Mouse (Mus musculus): ENCODE measurements at regions not wholly inside any gene's neighbourhood (a gene's known extent, or its start where the extent isn't known, plus 50 kb on each side); places are given as distances from the start of the nearest gene placed in this dataset.
"Not testable (repeated sequence)": the region's sequence is repeated elsewhere in the genome, so short reads cannot be mapped to it uniquely, and the experiment has no call there.

DNA sequence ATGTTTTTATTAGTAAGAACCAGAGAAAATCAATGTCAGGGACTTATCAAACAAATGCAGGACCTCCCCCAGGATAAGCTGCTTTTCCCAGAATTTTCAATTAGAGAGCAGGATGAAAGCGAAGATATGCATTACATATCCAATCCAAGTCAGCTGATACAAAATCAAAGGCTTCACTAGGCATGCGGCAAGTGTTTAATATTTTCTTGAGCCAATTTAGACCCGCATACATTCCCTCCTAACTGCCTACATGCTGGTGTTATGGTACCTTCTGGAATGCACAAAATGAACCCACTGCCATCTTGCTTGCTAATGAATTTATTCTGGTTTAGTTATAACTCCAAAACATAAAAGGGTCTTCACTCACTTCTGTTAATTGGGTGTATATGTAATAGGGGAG, 112.9 kb upstream of the Prl start:
- no peak for ATAC-seq
- no peak for DNase-seq (ENCODE audit: low spot score)
- TF ChIP-seq EP300 (IDR thresholded peaks at IDR 0.05): no peak
- TF ChIP-seq CTCF (IDR thresholded peaks at IDR 0.05): no peak
- Histone ChIP-seq H3K4me2 (replicated peaks; ENCODE audit: low read depth, low read length) (no peak overlapping the region), H3K27me3 (replicated peaks; ENCODE audit: insufficient read depth, low read length) (no peaks in the 10 kb centered on the region), H3K9ac (replicated peaks; ENCODE audit: low read depth) (no peak overlapping the region), H3K36me3 (ENCODE audit: insufficient read depth, low read length) (no peaks in the 10 kb centered on the region), H3K4me3 (ENCODE audit: low read depth, low read length) (no peak overlapping the region), H3K9me3 (ENCODE audit: low read length) (no peaks in the 10 kb centered on the region), H3K27ac (ENCODE audit: low read length) (no peak overlapping the region), H3K4me1 (ENCODE audit: insufficient read depth, low read depth, low read length) (no peaks in the 10 kb centered on the region)
- WGBS: 89% methylated on average over 3 of the region's 3 CpGs

DNA sequence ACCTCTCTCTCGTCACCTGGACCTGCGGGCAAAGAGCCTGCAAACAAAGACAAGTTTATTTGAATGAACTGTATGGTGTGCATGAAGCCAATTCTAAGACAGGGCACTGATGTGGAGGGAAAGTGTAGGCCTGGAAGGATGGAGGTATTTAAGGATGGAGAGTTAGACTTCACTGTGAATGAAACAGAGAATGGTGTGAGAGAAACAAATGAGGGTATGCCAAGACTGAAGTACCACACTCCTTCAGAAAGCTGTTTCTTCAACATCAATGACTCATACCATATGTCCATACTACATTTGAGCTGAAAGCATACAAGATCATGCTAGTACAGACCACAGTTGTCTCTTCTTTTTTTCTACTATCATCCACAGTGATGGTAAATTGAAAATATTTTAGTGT, 105.9 kb upstream of the Prl start:
- no peaks in the 10 kb centered on the region for H3K36me3 ChIP-seq (ENCODE audit: insufficient read depth, low read length)
- 88% methylated on average over 2 of the region's 2 CpGs for WGBS
- DNase-seq (ENCODE audit: low spot score) (no peak), ATAC-seq (no peak)
- no peak overlapping the region for H3K4me2 ChIP-seq (replicated peaks; ENCODE audit: low read depth, low read length)
- H3K4me3 ChIP-seq (ENCODE audit: low read depth, low read length): no peak overlapping the region
- no peaks in the 10 kb centered on the region for H3K27me3 ChIP-seq (replicated peaks; ENCODE audit: insufficient read depth, low read length)
- no peaks in the 10 kb centered on the region for H3K9me3 ChIP-seq (ENCODE audit: low read length)
- H3K4me1 ChIP-seq (ENCODE audit: insufficient read depth, low read depth, low read length): no peaks in the 10 kb centered on the region
- TF ChIP-seq CTCF (IDR thresholded peaks at IDR 0.05) (no peak), EP300 (IDR thresholded peaks at IDR 0.05) (no peak)
- H3K9ac ChIP-seq (replicated peaks; ENCODE audit: low read depth): no peak overlapping the region
- no peak overlapping the region for H3K27ac ChIP-seq (ENCODE audit: low read length)

DNA sequence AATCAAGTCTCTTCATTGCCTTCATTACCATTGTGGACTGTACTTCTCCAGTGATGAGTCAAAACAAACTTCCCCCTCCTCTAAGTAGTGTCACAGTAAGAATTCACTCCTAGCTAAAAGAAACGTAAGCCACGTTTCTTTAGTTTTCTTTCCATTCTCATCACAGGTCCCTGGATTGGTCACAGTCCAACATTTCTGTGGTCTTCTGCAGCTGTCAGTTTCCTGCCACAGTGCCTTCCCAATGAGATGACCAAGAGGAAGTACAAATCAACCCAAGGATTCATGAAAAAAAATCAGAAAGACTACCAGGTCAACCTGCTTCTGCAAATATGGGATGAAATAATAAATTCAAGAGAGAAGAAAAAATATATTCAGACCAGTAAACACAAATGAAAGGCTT, 103.5 kb upstream of the Prl start:
- WGBS: 82% methylated on average over 2 of the region's 2 CpGs

DNA sequence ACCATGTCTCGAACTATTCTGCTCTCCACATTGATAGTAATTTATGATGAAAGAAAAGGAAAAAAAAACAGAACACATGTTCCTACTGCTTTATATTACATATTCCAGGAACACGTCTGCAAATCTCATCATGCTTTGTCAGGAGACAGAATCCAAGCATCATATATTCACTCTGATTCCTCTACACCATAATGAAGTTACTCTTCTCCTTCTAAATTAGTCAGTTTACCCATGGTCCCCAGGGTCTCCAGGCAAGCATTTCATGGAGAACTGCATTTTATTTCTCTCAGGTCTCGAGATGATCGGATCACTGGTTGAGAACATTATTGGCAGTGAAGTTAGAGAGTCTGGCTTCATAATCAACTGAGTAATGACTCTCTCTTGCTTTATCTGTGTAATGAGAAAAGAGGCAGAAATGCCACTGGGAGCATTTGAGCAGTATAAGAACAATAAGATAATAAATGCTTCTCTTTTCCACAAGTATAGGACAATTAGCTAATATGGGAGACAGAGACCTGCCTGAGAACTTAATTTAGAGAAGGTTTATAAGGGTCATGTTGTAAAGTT, 97.8 kb upstream of the Prl start:
- no peak for DNase-seq (ENCODE audit: low spot score)
- H3K9ac ChIP-seq (replicated peaks; ENCODE audit: low read depth): no peak overlapping the region
- H3K27me3 ChIP-seq (replicated peaks; ENCODE audit: insufficient read depth, low read length): no peaks in the 10 kb centered on the region
- no peak overlapping the region for H3K4me2 ChIP-seq (replicated peaks; ENCODE audit: low read depth, low read length)
- no peaks in the 10 kb centered on the region for H3K4me1 ChIP-seq (ENCODE audit: insufficient read depth, low read depth, low read length)
- 87% methylated on average over 4 of the region's 4 CpGs for WGBS
- no peaks in the 10 kb centered on the region for H3K36me3 ChIP-seq (ENCODE audit: insufficient read depth, low read length)
- no peak for ATAC-seq
- H3K9me3 ChIP-seq (ENCODE audit: low read length): no peaks in the 10 kb centered on the region
- H3K27ac ChIP-seq (ENCODE audit: low read length): no peak overlapping the region
- H3K4me3 ChIP-seq (ENCODE audit: low read depth, low read length): no peak overlapping the region
- TF ChIP-seq CTCF (IDR thresholded peaks at IDR 0.05) (no peak), EP300 (IDR thresholded peaks at IDR 0.05) (no peak)

More for the DNA sequence above, 103.5 kb upstream of the Prl start:
- H3K9ac ChIP-seq (replicated peaks; ENCODE audit: low read depth): no peak overlapping the region
- ATAC-seq (no peak), DNase-seq (ENCODE audit: low spot score) (no peak)
- H3K4me1 ChIP-seq (ENCODE audit: insufficient read depth, low read depth, low read length): no peaks in the 10 kb centered on the region
- H3K36me3 ChIP-seq (ENCODE audit: insufficient read depth, low read length): no peaks in the 10 kb centered on the region
- H3K9me3 ChIP-seq (ENCODE audit: low read length): no peaks in the 10 kb centered on the region
- no peak for TF ChIP-seq EP300 (IDR thresholded peaks at IDR 0.05)
- TF ChIP-seq CTCF (IDR thresholded peaks at IDR 0.05): no peak
- no peak overlapping the region for H3K4me2 ChIP-seq (replicated peaks; ENCODE audit: low read depth, low read length)
- H3K4me3 ChIP-seq (ENCODE audit: low read depth, low read length): no peak overlapping the region
- no peaks in the 10 kb centered on the region for H3K27me3 ChIP-seq (replicated peaks; ENCODE audit: insufficient read depth, low read length)
- no peak overlapping the region for H3K27ac ChIP-seq (ENCODE audit: low read length)

DNA sequence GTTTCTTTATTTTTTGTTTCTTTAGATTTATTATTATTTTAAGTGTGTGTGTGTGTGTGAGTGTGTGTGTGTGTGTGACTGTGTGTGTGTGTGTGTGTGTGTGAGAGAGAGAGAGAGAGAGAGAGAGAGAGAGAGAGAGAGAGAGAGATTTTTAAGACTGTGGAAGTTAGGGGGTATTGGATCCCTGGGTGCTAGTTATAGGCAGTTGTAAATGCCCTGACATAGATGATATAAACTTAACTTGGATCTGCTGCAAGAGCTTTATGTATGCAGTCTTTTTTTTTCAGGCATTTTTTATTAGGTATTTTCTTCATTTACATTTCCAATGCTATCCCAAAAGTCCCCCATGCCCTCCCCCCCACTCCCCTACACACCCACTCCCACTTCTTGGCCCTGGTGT, 96.8 kb upstream of the Prl start:
- DNase-seq (ENCODE audit: low spot score); H3K27me3 ChIP-seq (replicated peaks; ENCODE audit: insufficient read depth, low read length); ATAC-seq; H3K4me2 ChIP-seq (replicated peaks; ENCODE audit: low read depth, low read length); H3K27ac ChIP-seq (ENCODE audit: low read length); H3K9me3 ChIP-seq (ENCODE audit: low read length); H3K4me1 ChIP-seq (ENCODE audit: insufficient read depth, low read depth, low read length); H3K9ac ChIP-seq (replicated peaks; ENCODE audit: low read depth); H3K36me3 ChIP-seq (ENCODE audit: insufficient read depth, low read length); H3K4me3 ChIP-seq (ENCODE audit: low read depth, low read length): not testable (repeated sequence)

DNA sequence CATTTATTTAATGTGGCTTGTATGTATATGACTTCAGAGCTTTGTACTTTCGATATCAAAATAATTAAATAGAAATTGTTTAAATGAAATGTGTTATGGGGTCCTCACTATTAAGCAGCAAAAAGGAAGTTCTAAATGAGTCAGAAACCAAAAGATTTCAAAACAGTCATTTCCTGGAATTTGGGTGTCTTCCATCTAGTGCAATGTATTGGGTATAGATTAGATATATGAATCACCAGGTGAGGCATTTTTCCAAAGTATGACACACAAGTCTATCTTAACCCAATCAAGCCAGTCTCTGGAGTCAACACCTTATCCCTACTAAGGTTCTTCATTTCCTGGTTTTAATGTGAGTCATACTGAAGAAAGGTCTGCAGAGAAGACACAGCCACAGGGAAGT, 81.3 kb upstream of the Prl start:
- Histone ChIP-seq H3K9me3 (ENCODE audit: low read length) (no peaks in the 10 kb centered on the region), H3K4me1 (ENCODE audit: insufficient read depth, low read depth, low read length) (no peaks in the 10 kb centered on the region), H3K4me2 (replicated peaks; ENCODE audit: low read depth, low read length) (no peak overlapping the region), H3K4me3 (ENCODE audit: low read depth, low read length) (no peak overlapping the region), H3K27ac (ENCODE audit: low read length) (no peak overlapping the region), H3K9ac (replicated peaks; ENCODE audit: low read depth) (no peak overlapping the region), H3K36me3 (ENCODE audit: insufficient read depth, low read length) (no peaks in the 10 kb centered on the region), H3K27me3 (replicated peaks; ENCODE audit: insufficient read depth, low read length) (no peaks in the 10 kb centered on the region)
- WGBS: 89% methylated on average over 1 of the region's 1 CpGs
- no peak for DNase-seq (ENCODE audit: low spot score)
- ATAC-seq: no peak
- TF ChIP-seq CTCF (IDR thresholded peaks at IDR 0.05): no peak
- no peak for TF ChIP-seq EP300 (IDR thresholded peaks at IDR 0.05)

DNA sequence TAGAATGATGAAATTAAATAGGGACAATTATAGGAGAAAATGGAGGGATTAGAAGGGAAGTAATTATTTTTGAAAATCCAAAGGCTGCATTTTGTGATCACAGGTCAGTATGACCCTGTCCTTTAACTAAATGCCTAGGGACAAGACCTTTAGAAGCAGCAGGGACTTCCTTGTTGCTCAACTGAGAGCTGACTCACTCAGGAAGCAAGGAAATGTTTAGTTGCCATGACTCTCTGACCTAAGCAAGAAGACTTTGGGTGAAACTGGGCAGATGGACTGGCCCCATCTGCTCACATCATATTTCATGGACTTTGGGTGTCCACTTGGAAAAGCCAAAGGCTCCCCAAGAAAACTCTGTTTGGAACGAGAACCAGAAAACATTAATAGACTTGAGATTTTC, 76.9 kb upstream of the Prl start:
- Histone ChIP-seq H3K4me2 (replicated peaks; ENCODE audit: low read depth, low read length) (no peak overlapping the region), H3K27ac (ENCODE audit: low read length) (no peak overlapping the region), H3K4me3 (ENCODE audit: low read depth, low read length) (no peak overlapping the region), H3K9me3 (ENCODE audit: low read length) (no peaks in the 10 kb centered on the region), H3K4me1 (ENCODE audit: insufficient read depth, low read depth, low read length) (no peaks in the 10 kb centered on the region), H3K9ac (replicated peaks; ENCODE audit: low read depth) (no peak overlapping the region), H3K27me3 (replicated peaks; ENCODE audit: insufficient read depth, low read length) (no peaks in the 10 kb centered on the region), H3K36me3 (ENCODE audit: insufficient read depth, low read length) (no peaks in the 10 kb centered on the region)
- TF ChIP-seq CTCF (IDR thresholded peaks at IDR 0.05) (no peak), EP300 (IDR thresholded peaks at IDR 0.05) (no peak)
- ATAC-seq (peak; percentile 17; the same call in 1 of the 2 replicates), DNase-seq (ENCODE audit: low spot score) (peak; percentile 53)
- WGBS: 62% methylated on average over 1 of the region's 1 CpGs

Data from lung, postnatal 0 days (tissue).